ENCODE assay signal across 20 mouse cellular contexts in the genomic region with DNA sequence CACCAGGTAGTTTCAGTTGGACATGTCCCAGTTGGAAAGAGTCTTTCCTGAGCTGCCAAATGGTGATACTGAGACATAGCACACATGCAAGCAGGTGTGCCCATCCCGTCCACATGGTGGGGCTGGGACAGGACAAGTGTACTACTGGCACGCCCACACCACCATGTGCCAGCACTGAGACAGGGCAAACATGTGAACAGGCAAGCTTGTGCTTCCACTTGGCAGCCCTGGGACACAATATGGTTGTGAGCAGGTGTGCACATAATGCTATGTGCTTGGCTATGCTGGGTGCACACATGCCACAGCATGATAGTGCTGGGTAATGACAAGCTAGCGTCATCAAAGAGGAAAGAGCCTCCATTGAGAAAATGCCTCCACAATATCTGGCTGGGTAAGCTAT. TPM values are rescaled to one million over a fixed set of nuclear protein-coding genes. Genes with fewer than 3 reads are reported as not detected.
DNase-seq lines count a peak whose midpoint lies in the region; ATAC-seq and TF ChIP-seq lines count a peak whose summit lies in the region.
"Had no signal": no experiment of that assay in that cellular context is flagged by ENCODE, and none has a peak within 500 bp of the region (broad histone marks: within the 10 kb centered on the region; RNA-seq: fewer than 3 reads in every experiment).

No protein-coding gene starts in this region.

- no peaks in the 10 kb centered on the region for H3K4me1 ChIP-seq in hindbrain, postnatal 0 days (ENCODE audit: insufficient read depth, low read length)
- no peaks in the 10 kb centered on the region for H3K4me1 ChIP-seq in hindbrain, embryonic 13.5 days (replicated peaks)
- H3K4me1 ChIP-seq: embryonic facial prominence, embryonic 10.5 days; heart, embryonic 12.5 days; midbrain, embryonic 13.5 days had no signal

- no peak for TF ChIP-seq CTCF in hindbrain, postnatal 0 days (IDR thresholded peaks at IDR 0.05; ENCODE audit: low read depth)
- TF ChIP-seq CTCF in brain, embryonic 14.5 days (IDR thresholded peaks at IDR 0.05; ENCODE audit: borderline replicate concordance, extremely low read depth, insufficient read depth, insufficient read length) = no peak

- no peak for TF ChIP-seq POLR2A in brain, embryonic 14.5 days (IDR thresholded peaks at IDR 0.05; ENCODE audit: borderline replicate concordance, extremely low read depth, insufficient read depth, insufficient read length, poor library complexity, severe bottlenecking)

- H3K9ac ChIP-seq in hindbrain, postnatal 0 days (replicated peaks; ENCODE audit: low read length) = no peak overlapping the region
- no peak overlapping the region for H3K9ac ChIP-seq in hindbrain, embryonic 13.5 days
- H3K9ac ChIP-seq: heart, embryonic 12.5 days; midbrain, embryonic 13.5 days had no signal

- H3K4me3 ChIP-seq in hindbrain, postnatal 0 days (ENCODE audit: low read length) = no peak overlapping the region
- no peak overlapping the region for H3K4me3 ChIP-seq in hindbrain, embryonic 13.5 days
- H3K4me3 ChIP-seq: embryonic facial prominence, embryonic 10.5 days; heart, embryonic 12.5 days; midbrain, embryonic 13.5 days had no signal

- H3K27me3 ChIP-seq in hindbrain, postnatal 0 days (ENCODE audit: insufficient read depth, low read length) = no peaks in the 10 kb centered on the region
- H3K27me3 ChIP-seq in hindbrain, embryonic 13.5 days = no peaks in the 10 kb centered on the region
- H3K27me3 ChIP-seq: heart, embryonic 12.5 days; midbrain, embryonic 13.5 days had no signal

- H3K36me3 ChIP-seq in hindbrain, postnatal 0 days (ENCODE audit: insufficient read depth, low read length) = no peaks in the 10 kb centered on the region
- no peaks in the 10 kb centered on the region for H3K36me3 ChIP-seq in hindbrain, embryonic 13.5 days
- H3K36me3 ChIP-seq: embryonic facial prominence, embryonic 10.5 days; heart, embryonic 12.5 days; midbrain, embryonic 13.5 days had no signal

- no peak overlapping the region for H3K4me2 ChIP-seq in hindbrain, postnatal 0 days (ENCODE audit: low read depth, low read length)
- no peak overlapping the region for H3K4me2 ChIP-seq in hindbrain, embryonic 13.5 days
- H3K4me2 ChIP-seq: heart, embryonic 12.5 days; midbrain, embryonic 13.5 days had no signal

- no peak overlapping the region for H3K27ac ChIP-seq in hindbrain, postnatal 0 days
- H3K27ac ChIP-seq in hindbrain, embryonic 13.5 days = no peak overlapping the region
- H3K27ac ChIP-seq: embryonic facial prominence, embryonic 10.5 days; kidney, postnatal 0 days; midbrain, embryonic 13.5 days; stomach, postnatal 0 days had no signal

- WGBS in hindbrain, postnatal 0 days = 74% methylated on average over 3 of the region's 3 CpGs
- 82% methylated on average over 3 of the region's 3 CpGs for WGBS in hindbrain, embryonic 13.5 days

- DNase-seq in cerebellum, postnatal 25 days = peak; percentile 26 to 56
- no peak for DNase-seq in cerebellum, adult 11-12 months
- DNase-seq in hindbrain, postnatal 0 days (ENCODE audit: low spot score) = no peak
- DNase-seq in brain, embryonic 14.5 days (ENCODE audit: low read depth) = peak; percentile 38
- DNase-seq in layer of hippocampus, adult 9-11 months = peak; percentile 59
- DNase-seq in right cerebral cortex, postnatal 14 days = no peak
- DNase-seq in adrenal gland, adult 18-20 months (ENCODE audit: low spot score in 2 of 2) = no peak
- DNase-seq: gastrocnemius, postnatal 14 days; heart, adult 11 months; heart, postnatal 10 days; kidney, adult 18-20 months; thymus, adult 2 months; thymus, postnatal 4 days had no signal

- no peaks in the 10 kb centered on the region for H3K9me3 ChIP-seq in hindbrain, postnatal 0 days (ENCODE audit: low read length)
- no peaks in the 10 kb centered on the region for H3K9me3 ChIP-seq in hindbrain, embryonic 13.5 days
- H3K9me3 ChIP-seq: embryonic facial prominence, embryonic 10.5 days; heart, embryonic 12.5 days; midbrain, embryonic 13.5 days had no signal

- peak; percentile 39; the same call in 1 of the 2 replicates for ATAC-seq in hindbrain, postnatal 0 days
- no peak for ATAC-seq in hindbrain, embryonic 13.5 days (ENCODE audit: low FRiP score)
- ATAC-seq: inflammation-experienced regulatory T-cells, adult 6 months; midbrain, embryonic 13.5 days had no signal

RNA-seq across cellular contexts. Expression of a gene that starts 8.8 kb away (rescaled TPM):
- 13.8 and 14.8 TPM in 2 replicates for total RNA-seq in hindbrain, postnatal 0 days (2014; rRNA removed)
- polyA plus RNA-seq in hindbrain, postnatal 0 days (2015; fragmentation: Nextera tagmentation; extraction: Ambion mirVana) = 8.2 and 9.5 TPM in 2 replicates
- polyA plus RNA-seq in hindbrain, embryonic 13.5 days (2015; fragmentation: Nextera tagmentation; extraction: Ambion mirVana) = 17.9 and 18.3 TPM in 2 replicates
- 9.6 and 12.3 TPM in 2 replicates for polyA plus RNA-seq in brain, embryonic 14.5 days (2012; rRNA removed)
- total RNA-seq in adrenal gland, adult 18-20 months (2021) = 10 to 100 TPM; 19.4 to 19.8 TPM

Comparison
In these comparisons a context has a peak if more than half of its experiments do, and no peak if none do; other contexts are left out.
1. DNase-seq: peak in cerebellum, postnatal 25 days (2 of 2), brain, embryonic 14.5 days (single experiment) and layer of hippocampus, adult 9-11 months (single experiment); none in cerebellum, adult 11-12 months (single experiment), hindbrain, postnatal 0 days (single experiment), right cerebral cortex, postnatal 14 days (single experiment) and adrenal gland, adult 18-20 months (0 of 2).